Mouse (Mus musculus) ovary, adult 2 months (tissue): ENCODE measurements around the gene Olfr1494. TPM values are rescaled to one million over a fixed set of nuclear protein-coding genes. Genes with fewer than 3 reads are reported as not detected.

ENCODE experiments used
- polyA plus RNA-seq: library from polyadenylated mRNA; depleted of rRNA; stranded (reverse); fragments of >200 nt; gene quantifications from 2 replicates; pipeline ENCODE4 v1.2.3, GENCODE M21; 2012; rRNA removed

Olfr1494 gene
- not detected in 2 replicates for polyA plus RNA-seq

DNA sequence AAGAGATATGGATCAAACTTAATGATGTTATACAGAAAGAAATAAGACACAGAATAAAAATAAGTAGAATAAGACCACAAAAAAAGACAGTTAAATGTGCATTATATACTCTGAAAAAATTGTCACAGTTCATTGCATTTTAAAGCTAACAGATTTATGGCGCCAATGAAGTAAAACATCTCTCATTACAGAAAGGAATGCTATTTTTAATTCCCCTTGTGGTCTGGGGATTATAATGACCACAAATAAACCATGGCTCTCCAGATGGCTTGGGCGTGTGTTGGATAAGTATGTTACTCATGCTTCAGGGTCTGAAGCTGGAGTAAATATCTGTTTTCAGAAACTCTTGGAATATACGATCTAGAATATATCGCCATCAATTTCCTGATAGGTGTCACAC, at the start of gene Olfr1494:
TSS of gene Olfr1494 (plus strand) at position 301 of the 400 bp plus-strand sequence.

DNA sequence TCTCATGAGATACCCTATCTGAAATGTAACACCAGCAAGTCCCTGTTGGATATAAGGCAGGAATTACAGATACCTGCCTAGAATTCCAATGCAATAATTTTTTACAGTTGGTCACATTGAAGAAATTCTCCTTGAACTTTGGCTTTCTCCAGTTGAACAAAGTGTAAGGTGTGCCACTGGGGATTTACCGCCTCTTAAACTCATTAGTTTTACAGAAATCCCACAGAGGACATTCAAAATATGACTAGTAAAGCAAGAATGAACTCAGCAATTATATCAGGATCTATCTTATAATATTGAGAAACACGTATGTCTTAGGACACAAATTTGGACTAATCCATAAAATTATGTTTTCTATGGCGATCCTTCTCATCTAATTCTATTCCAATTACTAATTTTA, 42.6 kb upstream of the Olfr1494 start, which contains the start of gene Olfr1491:
TSS of gene Olfr1491 (plus strand) at position 301 of the 400 bp plus-strand sequence.

DNA sequence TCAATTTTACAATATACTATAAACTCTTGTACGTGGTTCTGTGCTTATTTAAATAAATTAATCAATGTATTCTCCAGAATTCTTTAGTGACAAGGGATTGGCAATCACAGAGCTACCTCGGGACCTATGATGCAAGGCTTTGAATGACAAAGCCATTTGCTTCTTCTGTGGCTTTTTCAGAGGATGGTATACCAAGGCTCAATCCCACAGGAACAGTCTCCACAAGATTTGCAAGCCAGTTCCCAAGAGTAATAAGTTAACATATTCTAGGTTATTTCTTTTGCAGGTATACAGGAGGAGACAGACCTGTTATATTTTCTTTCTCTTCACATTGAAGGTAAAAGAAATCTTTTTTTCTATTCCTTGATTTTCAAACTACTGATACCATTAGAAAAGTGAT, 16.6 kb upstream of the Olfr1494 start, which contains the start of gene Olfr1493-ps1:
TSS of gene Olfr1493-ps1 (plus strand) at position 301 of the 400 bp plus-strand sequence.

DNA sequence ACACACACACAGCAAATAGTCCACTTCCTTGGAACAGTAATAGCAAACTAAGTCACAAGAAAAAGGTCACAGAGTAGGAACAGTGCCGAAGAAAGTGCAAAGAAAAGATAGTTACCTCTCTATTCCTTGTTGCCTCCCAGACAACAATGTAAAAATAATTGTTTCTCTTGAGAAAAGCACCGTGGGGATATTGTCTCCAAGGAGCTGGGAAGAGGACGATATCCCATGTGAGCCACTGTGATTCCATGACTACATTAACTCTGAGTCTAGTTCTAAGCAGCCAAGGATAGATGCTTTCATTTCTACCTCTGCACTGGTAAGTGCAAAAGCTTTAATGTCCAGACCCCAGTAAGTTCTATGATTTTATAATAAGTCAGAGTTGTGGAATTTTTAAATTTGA, 24.8 kb downstream of the Olfr1494 start, which contains the start of gene Olfr1495:
TSS of gene Olfr1495 (plus strand) at position 301 of the 400 bp plus-strand sequence.

DNA sequence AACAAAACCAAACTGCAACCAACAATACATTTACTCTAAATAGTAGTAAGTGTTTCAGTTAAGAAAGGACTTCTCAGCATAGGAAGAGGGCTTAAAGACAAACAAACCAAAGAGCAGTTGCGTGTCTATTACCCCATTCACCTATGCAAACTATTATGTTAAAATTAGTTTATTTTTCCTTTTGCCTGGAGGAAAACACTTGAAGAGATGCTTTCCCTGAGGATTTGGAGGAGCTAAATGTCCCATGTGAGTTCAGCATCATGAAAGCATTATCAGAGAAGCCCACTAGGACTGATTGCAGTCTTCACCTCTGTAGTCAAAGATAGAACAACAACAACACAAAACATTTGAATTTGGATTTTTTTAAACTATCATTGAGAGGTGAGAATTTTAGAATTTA, 38.0 kb downstream of the Olfr1494 start, which contains the start of gene Olfr1496:
TSS of gene Olfr1496 (plus strand) at position 301 of the 400 bp plus-strand sequence.

DNA sequence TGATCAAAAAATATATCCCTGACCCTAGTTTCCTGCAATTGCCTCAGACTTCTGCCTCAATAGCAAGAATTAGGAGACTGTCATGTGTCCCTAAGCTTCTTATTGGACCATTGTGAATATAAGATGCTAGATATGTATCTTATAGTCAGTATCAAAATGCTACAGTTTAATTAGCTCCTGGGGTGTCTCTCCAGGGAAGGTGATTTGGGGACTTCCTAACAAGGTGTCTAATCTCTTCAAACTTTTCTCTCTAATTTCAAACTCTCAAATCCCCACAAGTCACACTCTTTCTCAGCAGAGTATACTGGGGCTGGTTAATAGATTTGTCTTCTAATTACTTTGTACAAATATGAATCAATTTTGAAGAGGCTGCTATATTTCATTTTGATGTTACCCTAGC, 58.6 kb downstream of the Olfr1494 start, which contains the start of gene Olfr1497:
TSS of gene Olfr1497 (minus strand) at position 101 of the 400 bp plus-strand sequence.

Other genes with a start within 250 kb of the Olfr1494 start
- gene Olfr1477, start 239.2 kb upstream of the Olfr1494 start, polyA plus RNA-seq, result not detected in 2 replicates
- not detected in 2 replicates for gene Olfr1480, start 211.8 kb upstream of the Olfr1494 start, polyA plus RNA-seq
- gene Olfr1484, start 156.2 kb upstream of the Olfr1494 start, polyA plus RNA-seq, result not detected in 2 replicates
- not detected in 2 replicates for gene Olfr1487, start 122.4 kb upstream of the Olfr1494 start, polyA plus RNA-seq
- gene Olfr1489, start 108.1 kb upstream of the Olfr1494 start, polyA plus RNA-seq, result not detected in 2 replicates
- not detected in 2 replicates for gene Olfr1490, start 88.6 kb upstream of the Olfr1494 start, polyA plus RNA-seq
- not detected in 2 replicates for gene Olfr1491, start 42.5 kb upstream of the Olfr1494 start, polyA plus RNA-seq
- gene Olfr1493-ps1, start 16.4 kb upstream of the Olfr1494 start, polyA plus RNA-seq, result not detected in 2 replicates
- not detected in 2 replicates for gene Olfr1495, start 24.9 kb downstream of the Olfr1494 start, polyA plus RNA-seq
- not detected in 2 replicates for gene Olfr1496, start 38.1 kb downstream of the Olfr1494 start, polyA plus RNA-seq
- gene Olfr1497, start 58.5 kb downstream of the Olfr1494 start, polyA plus RNA-seq, result not detected in 2 replicates
- not detected in 2 replicates for gene Olfr1499, start 79.7 kb downstream of the Olfr1494 start, polyA plus RNA-seq
- gene Olfr1500, start 90.8 kb downstream of the Olfr1494 start, polyA plus RNA-seq, result not detected in 2 replicates
- not detected in 2 replicates for gene Olfr1501, start 111.0 kb downstream of the Olfr1494 start, polyA plus RNA-seq
- not detected in 2 replicates for gene Olfr1502, start 122.1 kb downstream of the Olfr1494 start, polyA plus RNA-seq
- not detected in 2 replicates for gene Olfr1504, start 158.2 kb downstream of the Olfr1494 start, polyA plus RNA-seq
- gene Olfr1505, start 173.8 kb downstream of the Olfr1494 start, polyA plus RNA-seq, result not detected in 2 replicates